Mouse (Mus musculus) midbrain, embryonic 12.5 days (tissue): ENCODE data around the gene Cops8. TPM values are rescaled to one million over a fixed set of nuclear protein-coding genes. Genes with fewer than 3 reads are reported as not detected.

ENCODE experiments used
- ATAC-seq: fragments of 200-750 bp; cut with Nextera tagmentation; 2 replicates; pipeline ENCODE4 v1.8.0; 2017; ENCODE audit warnings: low read depth, moderate TSS enrichment, moderate library complexity; ENCODE audit not compliant: low FRiP score
- H3K27ac ChIP-seq: fragments of 300-500 bp; sonication (generic); replicated peaks from 2 replicates; pipeline ENCODE4 v1.5.1; 2016; ENCODE audit warnings: mild to moderate bottlenecking
- H3K27me3 ChIP-seq: fragments of 300-500 bp; sonication (generic); 2 replicates; pipeline ENCODE4 v1.6.1; 2016; ENCODE audit warnings: mild to moderate bottlenecking
- H3K36me3 ChIP-seq: fragments of 300-500 bp; sonication (generic); 2 replicates; pipeline ENCODE4 v1.6.1; 2016
- H3K4me1 ChIP-seq: fragments of 300-500 bp; sonication (generic); 2 replicates; pipeline ENCODE4 v1.6.1; 2016
- H3K4me2 ChIP-seq: fragments of 300-500 bp; sonication (generic); replicated peaks from 2 replicates; pipeline ENCODE4 v1.6.1; 2016; ENCODE audit warnings: mild to moderate bottlenecking, moderate library complexity
- H3K4me3 ChIP-seq: fragments of 300-500 bp; sonication (generic); 2 replicates; pipeline ENCODE4 v1.5.1; 2016; ENCODE audit warnings: mild to moderate bottlenecking
- H3K9ac ChIP-seq: fragments of 300-500 bp; sonication (generic); replicated peaks from 2 replicates; pipeline ENCODE4 v1.6.1; 2016; ENCODE audit warnings: mild to moderate bottlenecking, moderate library complexity
- H3K9me3 ChIP-seq: fragments of 300-500 bp; sonication (generic); 2 replicates; pipeline ENCODE4 v1.6.1; 2016; ENCODE audit warnings: mild to moderate bottlenecking
- WGBS: fragments of 180-500 bp; shearing (Covaris S2); methylation state at CpG from one replicate; pipeline ENCODE4 v1.1.7; 2016; 5-methylcytosine and 5-hydroxymethylcytosine counted together
- polyA plus RNA-seq: library from polyadenylated mRNA; unstranded; fragments of >200 nt; fragmentation: Nextera tagmentation; extraction: Ambion mirVana; gene quantifications from 2 replicates; pipeline ENCODE4 v1.2.1, GENCODE M21; 2016

The Cops8 gene
- polyA plus RNA-seq, 1 experiment from 2014 or later: 171 TPM

DNA sequence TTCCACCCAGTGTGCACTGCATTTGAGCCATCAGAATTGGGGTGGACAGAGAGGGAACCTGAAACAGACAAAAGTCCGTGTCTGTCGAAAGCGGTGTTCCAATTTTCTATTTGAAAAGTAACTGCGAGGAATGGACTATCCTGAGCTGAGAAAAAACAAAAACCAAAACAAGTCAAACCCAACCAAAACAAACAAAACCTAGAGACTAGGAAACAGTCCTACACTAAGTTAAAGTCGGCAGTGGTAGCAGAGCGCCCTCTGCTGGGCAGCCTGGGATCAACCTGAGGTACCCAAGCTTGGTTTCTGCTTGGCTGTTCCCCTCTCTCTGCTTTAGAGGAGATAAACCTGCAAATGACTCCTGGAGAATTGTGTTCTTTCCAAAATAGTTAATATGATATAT lies 10.0 kb upstream of the Cops8 start:
- Histone ChIP-seq H3K4me3 (no peak overlapping the region), H3K9me3 (0 out of 2 replicates have a peak, but pooled peaks cover 3% of the 10 kb centered on the region), H3K27ac (no peak overlapping the region), H3K9ac (no peak overlapping the region), H3K36me3 (no peaks in the 10 kb centered on the region), H3K27me3 (peaks cover 14% of the 10 kb centered on the region), H3K4me1 (0 out of 2 replicates have a peak, but pooled peaks cover 4% of the 10 kb centered on the region), H3K4me2 (no peak overlapping the region)
- WGBS: 24% methylated on average over 6 of the region's 6 CpGs
- no peak for ATAC-seq

DNA sequence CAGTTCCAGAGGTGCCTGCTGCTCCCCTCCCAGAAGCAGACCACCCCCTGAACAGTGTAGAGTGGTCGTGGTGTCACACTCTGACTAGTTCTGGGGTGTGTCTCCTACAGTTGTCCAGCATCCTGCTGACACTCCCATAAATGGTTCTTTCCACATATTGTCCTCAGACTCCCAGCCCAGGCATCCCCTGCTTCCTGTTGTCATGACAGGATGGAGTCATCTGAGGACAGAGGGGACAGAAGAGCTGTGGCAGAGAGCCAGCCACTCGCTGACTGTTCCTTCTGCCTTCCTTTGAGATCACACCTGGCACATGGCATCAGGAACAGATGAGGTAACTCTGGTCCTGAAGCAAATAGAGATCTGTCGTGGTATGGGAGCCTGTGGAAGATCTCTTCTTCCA lies 3.6 kb upstream of the Cops8 start:
- no peak for ATAC-seq
- Histone ChIP-seq H3K9ac (no peak overlapping the region), H3K4me3 (no peak overlapping the region), H3K4me1 (peaks cover 4% of the 10 kb centered on the region), H3K9me3 (0 out of 2 replicates have a peak, but pooled peaks cover 3% of the 10 kb centered on the region), H3K27me3 (peaks cover 12% of the 10 kb centered on the region), H3K27ac (no peak overlapping the region), H3K4me2 (no peak overlapping the region), H3K36me3 (no peaks in the 10 kb centered on the region)
- 52% methylated on average over 3 of the region's 3 CpGs for WGBS

DNA sequence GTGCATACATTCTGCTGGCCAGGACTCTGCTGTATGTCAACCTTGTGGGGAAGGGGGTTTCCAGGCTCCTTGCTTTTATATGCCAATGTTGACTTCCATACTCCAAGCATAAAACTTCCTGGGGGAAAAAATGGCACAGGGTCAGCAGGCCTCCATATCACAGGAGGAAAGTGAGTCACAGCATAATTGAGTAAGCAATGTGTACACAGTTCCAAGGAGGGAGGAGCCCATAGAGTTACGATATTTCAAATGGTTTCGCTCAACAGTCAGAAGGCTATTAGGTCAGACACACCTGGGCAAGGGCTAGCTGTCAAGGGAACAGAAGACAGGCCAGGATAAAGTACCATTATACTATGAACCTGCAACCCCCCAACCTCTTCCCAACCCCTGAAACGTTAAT lies 1.7 kb upstream of the Cops8 start:
- no peak for ATAC-seq
- H3K4me2 ChIP-seq: no peak overlapping the region
- 78% methylated on average over 3 of the region's 3 CpGs for WGBS
- 0 out of 2 replicates have a peak, but pooled peaks cover 6% of the 10 kb centered on the region for H3K36me3 ChIP-seq
- H3K9ac ChIP-seq: no peak overlapping the region
- no peaks in the 10 kb centered on the region for H3K9me3 ChIP-seq
- H3K27me3 ChIP-seq: peaks cover 7% of the 10 kb centered on the region
- H3K4me3 ChIP-seq: no peak overlapping the region
- H3K27ac ChIP-seq: no peak overlapping the region
- H3K4me1 ChIP-seq: peaks cover 5% of the 10 kb centered on the region

DNA sequence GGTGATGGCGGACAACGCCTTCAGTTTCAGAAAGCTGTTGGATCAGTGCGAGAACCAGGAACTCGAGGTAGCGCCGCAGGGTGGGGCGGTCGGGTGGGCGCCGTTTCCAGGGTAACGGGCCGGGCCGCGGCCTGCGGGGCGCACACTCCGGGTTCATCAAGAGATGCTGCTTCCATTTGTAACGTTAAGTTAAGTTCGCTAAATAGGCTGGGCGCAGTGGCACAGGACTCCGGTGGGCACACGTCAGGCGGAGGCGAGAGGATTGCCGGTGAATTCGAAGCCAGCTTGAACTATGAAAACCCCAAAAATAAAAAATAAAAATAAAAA lies 743 bp downstream of the Cops8 start:
- ATAC-seq: no peak; the same call in 1 of the 2 replicates
- H3K9ac ChIP-seq: peak overlapping the region; percentile 63
- under 1% methylated on average over 24 of the region's 26 CpGs for WGBS

DNA sequence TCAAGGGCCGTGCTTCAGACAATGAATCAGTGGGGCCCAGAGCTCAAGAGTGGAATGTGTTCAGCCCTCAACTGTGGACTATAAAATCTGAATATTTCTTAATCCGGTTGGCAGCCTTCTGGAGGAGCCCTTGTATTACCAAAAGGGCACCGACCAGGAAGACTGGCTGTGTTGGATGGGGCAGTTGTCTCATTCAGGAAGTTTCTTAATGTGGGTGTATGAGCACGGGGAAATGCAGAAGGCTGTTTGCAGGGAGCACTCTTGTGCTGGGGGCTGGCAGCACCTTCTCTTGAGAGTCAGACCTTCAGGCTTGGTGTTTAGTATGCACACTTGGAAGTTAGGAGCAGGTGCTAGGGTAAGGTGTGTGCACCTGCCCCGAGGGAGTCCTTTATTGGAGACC lies 6.6 kb downstream of the Cops8 start:
- Histone ChIP-seq H3K27ac (no peak overlapping the region), H3K4me3 (no peak overlapping the region), H3K36me3 (peaks cover 85% of the 10 kb centered on the region), H3K27me3 (no peaks in the 10 kb centered on the region), H3K4me1 (no peaks in the 10 kb centered on the region), H3K9me3 (no peaks in the 10 kb centered on the region), H3K9ac (no peak overlapping the region; the same call in 1 of the 2 replicates), H3K4me2 (no peak overlapping the region)
- no peak for ATAC-seq
- 93% methylated on average over 5 of the region's 5 CpGs for WGBS

More for the DNA sequence above, 743 bp downstream of the Cops8 start:
- Histone ChIP-seq H3K27ac (peak overlapping the region; percentile 55; the same call in 1 of the 2 replicates), H3K9me3 (no peaks in the 10 kb centered on the region), H3K4me1 (peaks cover 5% of the 10 kb centered on the region), H3K4me3 (peak overlapping the region; percentile 62), H3K27me3 (peaks cover 4% of the 10 kb centered on the region), H3K4me2 (peak overlapping the region; percentile 75), H3K36me3 (peaks cover 30% of the 10 kb centered on the region)

DNA sequence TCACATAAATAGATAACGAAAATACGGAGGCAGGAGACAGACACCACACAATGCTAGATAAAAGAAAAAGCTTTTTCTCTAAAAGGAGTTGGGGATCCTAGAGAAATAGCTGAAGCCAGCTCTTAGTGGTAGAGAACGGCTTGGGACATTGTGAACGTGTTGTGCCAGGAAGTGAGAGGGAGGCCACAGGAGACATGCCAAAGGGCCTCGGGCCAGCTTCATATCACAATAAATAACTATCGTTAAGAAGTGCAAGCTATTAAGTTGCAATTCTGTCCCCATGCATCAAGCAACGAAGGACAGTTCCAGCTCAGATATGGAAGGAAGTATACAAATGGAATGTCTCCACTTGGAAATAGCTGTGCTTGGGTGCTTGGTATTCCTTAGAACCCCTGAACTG lies 14.5 kb downstream of the Cops8 start:
- ATAC-seq: no peak
- Histone ChIP-seq H3K9ac (no peak overlapping the region), H3K27ac (no peak overlapping the region), H3K27me3 (no peaks in the 10 kb centered on the region), H3K4me1 (no peaks in the 10 kb centered on the region), H3K9me3 (no peaks in the 10 kb centered on the region), H3K36me3 (peaks cover 27% of the 10 kb centered on the region), H3K4me3 (no peak overlapping the region), H3K4me2 (no peak overlapping the region)
- WGBS: 93% methylated on average over 7 of the region's 7 CpGs

DNA sequence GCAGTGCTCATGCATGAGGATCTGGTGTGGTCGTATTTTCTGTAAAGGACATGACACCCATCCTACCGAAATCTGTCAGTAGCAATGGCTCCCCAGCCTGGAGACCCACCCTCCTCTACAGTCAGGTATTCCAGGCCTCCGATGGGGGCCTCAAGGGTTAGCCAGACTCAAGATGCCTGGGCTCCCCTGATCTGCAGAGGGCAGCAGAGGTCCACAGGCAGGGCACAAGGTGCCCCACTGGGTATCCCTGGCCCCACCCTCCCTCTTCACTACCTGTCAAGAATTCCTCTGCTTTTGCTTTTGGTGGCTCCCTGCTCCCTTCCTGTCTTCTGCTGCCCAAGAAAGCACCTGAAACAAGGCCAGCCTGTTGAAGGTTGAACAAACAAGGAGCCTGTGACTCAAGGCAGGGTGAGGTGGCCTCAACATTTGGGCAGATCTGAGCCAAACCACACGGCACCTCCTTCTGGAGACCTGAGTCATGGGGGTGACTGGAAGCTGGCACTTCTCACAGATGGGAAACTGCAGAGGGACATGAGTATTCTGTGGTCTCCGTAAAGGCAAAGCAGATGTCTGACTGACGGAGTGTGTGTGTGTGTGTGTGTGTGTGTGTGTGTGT lies 30.7 kb downstream of the Cops8 start:
- no peak overlapping the region for H3K9ac ChIP-seq
- no peak overlapping the region for H3K27ac ChIP-seq
- H3K4me3 ChIP-seq: no peak overlapping the region
- ATAC-seq: no peak
- H3K36me3 ChIP-seq: no peaks in the 10 kb centered on the region
- no peak overlapping the region for H3K4me2 ChIP-seq
- no peaks in the 10 kb centered on the region for H3K4me1 ChIP-seq
- no peaks in the 10 kb centered on the region for H3K27me3 ChIP-seq
- no peaks in the 10 kb centered on the region for H3K9me3 ChIP-seq
- WGBS: 73% methylated on average over 6 of the region's 6 CpGs

DNA sequence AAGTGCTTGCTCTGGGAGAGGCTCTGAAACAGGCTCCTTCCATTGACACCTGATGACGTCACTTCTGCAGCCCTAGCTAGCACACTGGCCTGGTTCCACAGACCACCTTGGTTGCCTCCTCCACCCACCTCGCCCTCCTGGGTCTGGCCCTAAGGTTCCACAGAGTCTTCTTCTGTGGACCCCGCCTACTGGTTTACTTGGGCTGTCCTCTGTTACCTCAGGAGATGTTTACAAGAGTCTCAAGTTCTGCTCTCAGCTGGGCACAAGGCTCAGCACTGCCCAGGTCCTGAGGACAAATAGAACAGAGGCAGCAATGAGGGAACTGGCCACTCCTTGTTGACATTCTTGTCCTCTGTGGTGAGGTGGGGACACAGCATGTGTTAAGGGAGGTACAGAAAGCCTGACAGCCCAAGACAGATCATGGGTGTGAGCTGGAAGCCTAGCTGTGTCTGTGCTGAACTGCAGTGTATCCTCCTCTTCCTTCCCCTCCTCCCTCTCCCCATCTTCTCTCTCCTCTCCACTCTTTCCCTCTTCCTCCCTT lies 31.5 kb downstream of the Cops8 start:
- no peak overlapping the region for H3K4me3 ChIP-seq
- H3K27ac ChIP-seq: no peak overlapping the region
- H3K9me3 ChIP-seq: no peaks in the 10 kb centered on the region
- no peaks in the 10 kb centered on the region for H3K27me3 ChIP-seq
- H3K9ac ChIP-seq: no peak overlapping the region
- ATAC-seq: no peak
- H3K4me2 ChIP-seq: no peak overlapping the region
- H3K4me1 ChIP-seq: no peaks in the 10 kb centered on the region
- H3K36me3 ChIP-seq: no peaks in the 10 kb centered on the region
- WGBS: 72% methylated on average over 3 of the region's 3 CpGs

DNA sequence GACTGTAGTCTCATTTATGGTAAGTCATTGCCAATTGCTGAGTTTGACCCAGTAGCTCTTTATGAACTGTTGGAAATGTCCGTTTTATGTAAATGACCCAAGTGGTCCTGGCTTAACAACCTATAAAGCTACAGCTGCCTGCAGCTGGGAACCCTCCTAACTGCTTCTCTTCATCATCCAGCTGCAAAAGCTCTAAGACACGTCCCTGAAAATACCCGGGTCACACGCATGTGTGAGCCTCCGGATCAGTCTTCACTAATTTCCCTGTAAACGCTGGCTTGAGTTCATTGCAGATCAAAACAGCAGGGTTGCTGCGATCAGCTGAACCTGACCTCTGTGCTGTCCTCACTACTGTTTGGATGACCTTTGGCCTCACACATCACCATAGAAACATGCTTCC lies 35.6 kb downstream of the Cops8 start:
- Histone ChIP-seq H3K4me3 (no peak overlapping the region), H3K9me3 (no peaks in the 10 kb centered on the region), H3K27ac (no peak overlapping the region), H3K36me3 (no peaks in the 10 kb centered on the region), H3K9ac (no peak overlapping the region), H3K4me1 (no peaks in the 10 kb centered on the region), H3K4me2 (no peak overlapping the region), H3K27me3 (no peaks in the 10 kb centered on the region)
- 74% methylated on average over 7 of the region's 7 CpGs for WGBS
- ATAC-seq: no peak

DNA sequence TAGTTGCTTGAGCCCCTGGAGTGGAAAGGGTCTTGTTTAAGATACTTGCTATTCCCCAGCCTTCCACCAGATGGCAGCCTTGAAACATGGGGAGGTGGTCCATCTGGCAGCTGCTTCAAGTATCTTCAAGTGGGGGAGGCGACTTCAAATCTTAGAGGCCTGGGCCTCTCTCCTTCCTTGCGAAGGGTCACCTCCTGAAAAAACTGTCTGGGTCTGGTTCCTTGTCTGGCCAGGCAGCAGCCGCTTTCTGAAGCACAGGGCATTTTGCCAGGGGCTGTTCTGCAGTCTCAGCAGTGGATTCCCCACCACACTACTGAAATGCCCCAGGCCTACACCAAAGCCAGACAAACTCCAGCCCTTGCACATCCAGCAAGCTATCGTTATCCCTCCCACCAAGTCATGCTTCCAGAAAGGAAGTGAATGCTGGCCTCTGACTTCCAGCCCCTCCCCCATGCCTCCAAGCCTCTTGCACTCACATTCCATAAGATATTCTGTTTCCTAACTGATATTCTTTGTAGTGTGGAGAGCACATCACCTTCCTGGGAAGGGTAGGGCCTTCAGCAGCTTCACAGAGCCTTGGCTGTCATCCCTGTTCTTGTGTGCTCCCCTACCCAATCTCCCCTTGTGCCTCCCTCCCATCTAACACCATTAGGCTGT lies 48.1 kb downstream of the Cops8 start:
- Histone ChIP-seq H3K36me3 (no peaks in the 10 kb centered on the region), H3K4me3 (no peak overlapping the region), H3K9ac (no peak overlapping the region), H3K27me3 (no peaks in the 10 kb centered on the region), H3K27ac (no peak overlapping the region), H3K4me2 (no peak overlapping the region), H3K9me3 (no peaks in the 10 kb centered on the region), H3K4me1 (0 out of 2 replicates have a peak, but pooled peaks cover 3% of the 10 kb centered on the region)
- 0 out of 2 replicates have a peak, but pooled peaks have one; percentile 23 for ATAC-seq
- WGBS: 21% methylated on average over 4 of the region's 4 CpGs

DNA sequence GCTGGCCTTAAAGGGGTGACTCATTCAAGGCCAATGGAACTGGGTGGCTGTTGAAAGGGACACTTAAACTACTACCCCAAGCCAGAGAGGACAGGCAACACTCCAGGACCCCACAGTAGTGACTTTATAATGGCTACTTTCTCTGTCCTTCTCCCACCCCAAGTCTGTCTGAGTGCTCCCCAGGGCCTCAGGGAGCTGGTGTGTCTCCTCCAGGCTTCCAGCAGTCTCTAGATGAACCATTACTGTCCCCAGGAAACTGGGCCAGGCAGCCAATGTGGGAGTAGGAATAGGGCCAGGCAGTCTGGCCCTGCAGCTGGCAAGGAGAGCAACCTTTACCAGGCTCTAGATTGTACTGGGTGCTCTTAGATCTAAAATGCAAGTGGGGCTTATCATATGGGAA lies 49.0 kb downstream of the Cops8 start:
- H3K9ac ChIP-seq: no peak overlapping the region
- no peak overlapping the region for H3K27ac ChIP-seq
- no peak overlapping the region for H3K4me3 ChIP-seq
- H3K9me3 ChIP-seq: no peaks in the 10 kb centered on the region
- ATAC-seq: no peak
- H3K4me1 ChIP-seq: 0 out of 2 replicates have a peak, but pooled peaks cover 3% of the 10 kb centered on the region
- no peaks in the 10 kb centered on the region for H3K27me3 ChIP-seq
- H3K36me3 ChIP-seq: no peaks in the 10 kb centered on the region
- no peak overlapping the region for H3K4me2 ChIP-seq

DNA sequence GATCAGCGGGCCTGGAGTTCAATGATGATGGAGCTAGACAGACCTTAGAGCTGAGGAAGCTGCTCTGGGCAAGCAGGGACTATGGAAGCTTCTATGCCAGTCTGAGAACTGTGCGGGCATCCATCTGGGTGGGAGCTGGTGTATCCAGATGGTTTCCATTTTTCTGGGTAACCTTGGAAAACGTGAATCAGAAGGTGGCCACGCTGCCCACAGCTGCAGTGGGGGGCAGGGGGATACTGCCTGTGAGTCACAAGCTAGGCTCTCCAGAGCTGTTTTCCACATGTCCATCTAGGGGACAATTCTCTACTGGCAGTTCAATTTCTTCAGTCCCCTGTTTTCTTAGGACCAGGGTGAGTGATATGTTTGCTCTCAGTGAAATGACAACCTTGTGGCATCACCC lies 49.8 kb downstream of the Cops8 start:
- H3K27ac ChIP-seq: no peak overlapping the region
- H3K9me3 ChIP-seq: no peaks in the 10 kb centered on the region
- H3K9ac ChIP-seq: no peak overlapping the region
- no peak for ATAC-seq
- H3K4me2 ChIP-seq: no peak overlapping the region
- WGBS: 86% methylated on average over 4 of the region's 4 CpGs
- H3K36me3 ChIP-seq: no peaks in the 10 kb centered on the region
- no peak overlapping the region for H3K4me3 ChIP-seq
- H3K4me1 ChIP-seq: 0 out of 2 replicates have a peak, but pooled peaks cover 3% of the 10 kb centered on the region
- no peaks in the 10 kb centered on the region for H3K27me3 ChIP-seq
